Mouse (Mus musculus): Measurements from ENCODE around the gene Fam181a.

DNA sequence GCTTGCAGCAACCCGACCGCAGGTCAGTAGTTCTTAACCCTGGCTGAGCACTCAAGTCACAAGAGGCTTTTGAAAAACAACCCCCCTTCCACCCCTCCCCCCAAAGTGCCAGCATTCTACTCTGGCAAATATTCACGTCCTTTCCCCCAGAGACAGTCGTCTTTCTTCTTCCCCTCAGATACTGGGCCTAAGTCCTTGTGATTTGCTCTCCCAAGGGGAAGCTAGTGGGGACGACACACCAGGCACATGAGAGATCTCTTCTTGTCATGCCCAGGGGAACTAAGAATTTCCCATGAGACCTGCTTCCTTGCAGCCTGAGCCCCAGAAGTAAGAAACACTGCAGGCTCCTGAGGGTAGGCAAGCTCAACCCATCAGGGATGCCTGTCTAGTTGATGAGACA is 36.6 kb downstream of the Fam181a start:
- no peak for TF ChIP-seq CTCF (IDR thresholded peaks at IDR 0.05)
- TF ChIP-seq EP300 (IDR thresholded peaks at IDR 0.05) = no peak
